Mouse (Mus musculus): ENCODE data around the gene Olfr896-ps1. TPM values are rescaled to one million over a fixed set of nuclear protein-coding genes. Genes with fewer than 3 reads are reported as not detected.

Olfr896-ps1 gene
- not detected in 2 replicates for polyA plus RNA-seq (2012; rRNA removed)

DNA sequence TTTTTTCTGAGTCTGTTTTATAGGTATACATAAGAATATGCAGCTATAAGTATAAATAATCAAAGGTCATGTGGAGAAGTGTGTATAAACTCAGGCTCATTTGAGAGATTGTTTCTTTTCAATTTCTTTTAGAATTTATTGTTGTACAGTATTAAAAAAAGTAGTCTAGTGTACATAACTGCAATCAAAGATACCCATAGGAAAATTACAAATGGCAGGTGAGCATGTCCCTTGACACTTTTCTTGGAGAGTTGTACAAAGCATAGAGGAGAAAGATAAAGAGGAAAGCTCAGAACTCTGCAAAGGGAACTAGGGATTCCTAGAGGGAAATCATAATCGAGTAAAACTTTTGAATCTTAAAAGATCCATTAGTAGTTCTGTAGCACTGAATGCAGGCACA, at the start of gene Olfr896-ps1:
Gene Olfr896-ps1, plus strand, starts transcription at position 301 of the 400 bp plus-strand sequence.

DNA sequence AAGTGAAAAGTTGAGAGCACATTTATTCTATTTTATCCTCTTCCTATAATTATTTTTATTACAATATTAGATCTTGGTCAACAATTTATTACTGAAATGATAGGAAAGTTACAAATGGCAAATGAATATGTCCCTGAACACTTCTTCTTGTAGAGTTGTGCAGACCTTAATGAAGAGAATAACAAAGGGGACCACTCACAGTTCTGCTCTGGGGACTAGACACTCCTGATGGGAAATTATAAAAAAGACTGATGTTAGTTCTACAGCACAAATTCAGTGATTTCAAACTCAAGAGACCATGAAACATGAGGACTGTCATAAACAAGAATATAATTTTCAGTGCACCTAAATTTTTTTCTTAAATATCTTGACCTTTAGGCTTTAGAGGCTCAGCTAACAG, 38.4 kb upstream of the Olfr896-ps1 start, which contains the start of gene Olfr143:
Gene Olfr143, plus strand, starts transcription at position 301 of the 400 bp plus-strand sequence.

DNA sequence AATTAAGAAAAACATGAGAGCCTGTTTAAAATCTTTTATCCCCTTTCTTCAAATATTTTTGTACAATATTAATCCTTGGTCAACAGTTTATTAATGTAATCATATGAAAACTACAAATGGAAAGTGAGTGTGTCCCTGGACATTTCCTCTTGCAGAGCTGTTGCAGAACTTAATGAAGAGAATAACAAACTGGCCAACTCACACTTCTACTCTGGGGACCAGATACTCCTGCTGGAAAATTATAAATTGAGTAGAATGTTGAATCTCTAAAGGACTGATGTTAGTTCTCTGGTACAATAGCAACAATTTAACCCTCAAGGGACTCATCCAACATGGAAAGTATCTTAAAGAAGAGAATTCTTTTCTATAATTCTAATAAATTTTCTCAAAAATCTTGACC, 23.4 kb upstream of the Olfr896-ps1 start, which contains the start of gene Olfr895:
Gene Olfr895, plus strand, starts transcription at position 301 of the 400 bp plus-strand sequence.

DNA sequence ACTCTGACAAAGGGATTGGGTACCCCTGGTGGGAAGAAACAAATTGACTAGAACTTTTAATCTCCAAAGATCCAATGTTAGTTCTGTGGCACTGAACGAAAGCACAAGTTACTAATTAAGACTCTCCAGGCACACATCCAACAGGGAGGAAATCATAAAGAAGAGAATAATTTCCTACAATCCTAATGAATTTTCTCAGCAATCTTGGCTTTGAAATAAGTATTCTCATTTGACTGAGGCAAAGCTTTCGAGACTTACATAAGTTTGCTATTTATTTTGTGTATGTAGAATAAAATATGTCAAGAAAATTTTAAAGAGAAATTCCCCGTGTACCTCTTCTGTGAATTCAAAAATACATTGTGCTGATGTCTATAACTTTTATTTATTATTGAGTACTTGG, 37.9 kb downstream of the Olfr896-ps1 start, which contains the start of gene Olfr25:
Gene Olfr25, plus strand, starts transcription at position 301 of the 400 bp plus-strand sequence.

Other genes starting within 250 kb of the Olfr896-ps1 start
- gene Olfr884, start 244.6 kb upstream of the Olfr896-ps1 start, polyA plus RNA-seq (2012; rRNA removed) = not detected in 2 replicates
- gene Olfr885, start 229.8 kb upstream of the Olfr896-ps1 start, polyA plus RNA-seq (2012; rRNA removed) = not detected in 2 replicates
- not detected in 2 replicates for gene Olfr887, start 207.0 kb upstream of the Olfr896-ps1 start, polyA plus RNA-seq (2012; rRNA removed)
- not detected in 2 replicates for gene Olfr888, start 183.0 kb upstream of the Olfr896-ps1 start, polyA plus RNA-seq (2012; rRNA removed)
- gene Olfr889, start 175.9 kb upstream of the Olfr896-ps1 start, polyA plus RNA-seq (2012; rRNA removed) = not detected in 2 replicates
- not detected in 2 replicates for gene Olfr890, start 148.6 kb upstream of the Olfr896-ps1 start, polyA plus RNA-seq (2012; rRNA removed)
- not detected in 2 replicates for gene Olfr891, start 110.3 kb upstream of the Olfr896-ps1 start, polyA plus RNA-seq (2012; rRNA removed)
- gene Olfr893, start 82.7 kb upstream of the Olfr896-ps1 start, polyA plus RNA-seq (2012; rRNA removed) = not detected in 2 replicates
- not detected in 2 replicates for gene Olfr894, start 73.1 kb upstream of the Olfr896-ps1 start, polyA plus RNA-seq (2012; rRNA removed)
- gene Olfr143, start 38.3 kb upstream of the Olfr896-ps1 start, polyA plus RNA-seq (2012; rRNA removed) = not detected in 2 replicates
- not detected in 2 replicates for gene Olfr895, start 23.3 kb upstream of the Olfr896-ps1 start, polyA plus RNA-seq (2012; rRNA removed)
- gene Olfr25, start 38.0 kb downstream of the Olfr896-ps1 start, polyA plus RNA-seq (2012; rRNA removed) = not detected in 2 replicates
- gene Olfr898, start 57.3 kb downstream of the Olfr896-ps1 start, polyA plus RNA-seq (2012; rRNA removed) = not detected in 2 replicates
- gene Olfr250, start 75.8 kb downstream of the Olfr896-ps1 start, polyA plus RNA-seq (2012; rRNA removed) = not detected in 2 replicates
- not detected in 2 replicates for gene Olfr251, start 86.0 kb downstream of the Olfr896-ps1 start, polyA plus RNA-seq (2012; rRNA removed)
- not detected in 2 replicates for gene Olfr147, start 110.6 kb downstream of the Olfr896-ps1 start, polyA plus RNA-seq (2012; rRNA removed)
- not detected in 2 replicates for gene Olfr901, start 138.3 kb downstream of the Olfr896-ps1 start, polyA plus RNA-seq (2012; rRNA removed)
- gene Olfr902, start 156.5 kb downstream of the Olfr896-ps1 start, polyA plus RNA-seq (2012; rRNA removed) = not detected in 2 replicates
- not detected in 2 replicates for gene Olfr904, start 172.0 kb downstream of the Olfr896-ps1 start, polyA plus RNA-seq (2012; rRNA removed)
- gene Olfr905, start 180.0 kb downstream of the Olfr896-ps1 start, polyA plus RNA-seq (2012; rRNA removed) = not detected in 2 replicates
- gene Olfr906, start 196.0 kb downstream of the Olfr896-ps1 start, polyA plus RNA-seq (2012; rRNA removed) = not detected in 2 replicates
- gene Olfr907, start 204.7 kb downstream of the Olfr896-ps1 start, polyA plus RNA-seq (2012; rRNA removed) = not detected in 2 replicates
- not detected in 2 replicates for gene Olfr911-ps1, start 230.5 kb downstream of the Olfr896-ps1 start, polyA plus RNA-seq (2012; rRNA removed)
- gene Olfr910, start 246.7 kb downstream of the Olfr896-ps1 start, polyA plus RNA-seq (2012; rRNA removed) = not detected in 2 replicates

Data from stomach, adult 2 months (tissue).